Mouse (Mus musculus) CH12.LX (cell line): ENCODE data around the gene Tmem198b.

Source experiments
- JUN ChIP-seq: IDR thresholded peaks from 2 replicates; pipeline ENCODE4 v1.6.1; 2011; ENCODE audit warnings: low read depth, mild to moderate bottlenecking, low read length, improper control_type of control experiment, moderate library complexity; ENCODE audit not compliant: insufficient read depth
- MAX ChIP-seq: IDR thresholded peaks from 2 replicates; pipeline ENCODE4 v1.6.1; 2011; ENCODE audit warnings: low read length, improper control_type of control experiment
- POLR2A ChIP-seq: IDR thresholded peaks from 2 replicates; pipeline ENCODE4 v1.6.1; 2011; ENCODE audit warnings: low read depth, mild to moderate bottlenecking, improper control_type of control experiment, low read length
- SIN3A ChIP-seq: IDR thresholded peaks from 2 replicates; pipeline ENCODE4 v1.6.1; 2012; ENCODE audit warnings: low read length, improper control_type of control experiment, inconsistent platforms
- ZNF384 ChIP-seq: IDR thresholded peaks from 2 replicates; pipeline ENCODE4 v1.6.1; 2012; ENCODE audit warnings: low read depth, low read length, improper control_type of control experiment, inconsistent platforms

DNA sequence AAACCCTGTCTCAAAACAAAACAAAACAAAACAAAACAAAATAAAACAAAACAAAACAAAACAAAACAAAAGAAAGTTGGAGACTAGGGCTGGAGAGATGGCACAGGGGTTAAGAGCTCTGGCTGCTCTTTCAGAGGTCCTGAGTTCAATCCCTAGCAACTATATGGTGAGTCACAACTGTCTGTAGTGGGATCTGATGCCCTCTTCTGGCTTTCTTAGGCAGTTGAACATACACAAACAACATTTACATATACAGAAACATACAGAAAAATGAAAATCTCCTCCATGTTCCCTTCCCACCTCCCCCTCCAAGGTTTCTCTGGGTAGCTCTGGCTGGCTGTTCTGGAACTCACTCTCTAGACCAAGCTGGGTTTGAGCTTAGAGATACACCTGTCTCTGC, 12.1 kb downstream of the Tmem198b start:
- no peak for TF ChIP-seq MAX
- no peak for TF ChIP-seq SIN3A
- no peak for TF ChIP-seq ZNF384
- TF ChIP-seq JUN, result no peak
- TF ChIP-seq POLR2A, result no peak
